Mouse (Mus musculus) 3T3-L1 (cell line): Measurements from ENCODE around the gene Pnck.

Experiments used
- DNase-seq: peaks from one replicate; pipeline ENCODE4 v3.0.0-alpha.2; 2015; ENCODE audit warnings: low read depth, low spot score

Pnck gene

GRCm38 (mm10) chrX:73639901-73640469, 19.9 kb downstream of the Pnck start:
- DNase-seq: no peak

DNA sequence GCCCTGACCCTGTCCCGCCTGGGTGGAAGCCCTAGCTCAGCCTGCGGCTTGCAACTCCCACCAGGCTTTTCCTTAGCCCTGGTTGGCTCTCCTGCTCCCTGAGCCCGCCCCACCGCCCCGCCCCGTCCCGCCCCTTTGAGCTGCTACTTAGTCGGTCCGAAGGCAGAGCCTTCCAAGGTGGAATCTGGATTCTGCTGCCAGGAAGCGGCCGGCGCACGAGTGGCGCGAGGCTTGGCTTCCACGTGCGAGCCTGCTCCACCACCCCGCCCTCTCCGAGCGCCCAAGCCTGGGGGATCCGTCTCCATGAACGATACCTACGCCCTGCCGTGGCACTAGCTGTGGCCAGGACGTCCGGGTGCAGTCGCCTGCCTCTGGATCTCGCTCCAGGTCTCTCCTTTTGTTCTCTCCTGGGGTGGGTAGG, 20.7 kb downstream of the Pnck start, which contains the start of gene Dusp9:
TSS of gene Dusp9 (plus strand) at position 165 of the 421 bp plus-strand sequence.
- DNase-seq: no peak

DNA sequence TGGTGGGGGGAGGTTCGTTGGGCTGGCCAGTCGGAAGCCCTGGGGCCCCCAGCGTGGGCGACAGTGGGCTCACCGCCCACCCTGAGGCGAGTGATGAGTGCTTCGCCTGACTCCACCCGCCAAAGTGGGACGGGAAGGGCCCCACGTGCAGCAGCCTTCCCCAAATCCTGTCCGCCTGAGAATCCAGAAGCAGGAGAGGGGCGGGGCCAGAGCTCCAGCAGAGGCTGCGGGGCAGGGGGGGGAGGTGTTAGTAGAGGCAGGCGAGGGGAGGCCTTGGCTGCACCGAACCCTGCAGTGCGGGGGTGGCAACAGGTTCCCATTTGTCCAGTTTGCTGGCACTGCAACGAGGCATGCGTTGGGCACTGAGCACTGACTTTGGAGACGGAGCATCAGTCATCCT, 22.5 kb downstream of the Pnck start:
- DNase-seq: no peak

GRCm38 (mm10) chrX:73635425-73635824, 24.5 kb downstream of the Pnck start:
- DNase-seq: no peak

DNA sequence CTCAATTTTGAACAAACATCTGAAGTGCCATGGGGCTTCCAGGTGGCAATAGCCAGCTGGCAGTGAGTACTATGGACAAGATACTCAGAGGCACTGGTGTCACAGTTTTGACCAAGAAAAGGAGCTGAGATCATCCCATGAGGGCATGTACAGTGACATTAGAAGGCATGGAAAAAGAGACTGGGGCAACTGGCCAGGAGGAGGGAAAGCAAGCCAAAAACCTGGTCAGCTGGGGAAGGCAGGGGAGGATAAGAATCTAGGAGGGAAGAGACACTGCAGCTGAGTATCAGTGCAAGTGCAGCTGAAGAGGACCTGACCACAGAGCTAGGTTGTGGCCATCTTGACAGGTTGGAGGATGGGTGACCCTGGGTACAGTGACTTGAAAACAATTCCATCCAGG, 32.9 kb downstream of the Pnck start:
- no peak for DNase-seq

- no peak for DNase-seq
These were observed 40.0 kb downstream of the Pnck start for GRCm38 (mm10) chrX:73619890-73620289.

DNA sequence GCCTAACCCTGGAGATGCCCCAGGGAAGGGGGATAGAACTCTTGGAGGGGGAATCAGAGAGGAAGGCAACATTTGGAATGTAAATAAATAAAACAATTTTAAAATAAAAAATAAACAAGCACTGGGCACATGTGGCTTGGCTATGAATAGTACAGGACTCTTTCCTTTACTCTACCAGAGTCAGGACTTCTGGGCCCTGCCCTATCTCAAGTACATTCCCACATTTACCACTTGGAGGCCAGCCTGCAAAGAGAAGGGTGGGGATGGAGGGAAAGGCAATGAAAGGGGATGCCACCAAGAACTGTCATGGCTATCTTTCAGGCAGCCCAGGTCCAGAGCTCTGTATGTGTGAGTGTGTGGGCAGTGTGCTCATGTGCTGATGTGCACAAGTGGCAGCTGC, 40.5 kb downstream of the Pnck start:
- DNase-seq: no peak

GRCm38 (mm10) chrX:73615876-73616275, 44.0 kb downstream of the Pnck start:
- DNase-seq: no peak

DNA sequence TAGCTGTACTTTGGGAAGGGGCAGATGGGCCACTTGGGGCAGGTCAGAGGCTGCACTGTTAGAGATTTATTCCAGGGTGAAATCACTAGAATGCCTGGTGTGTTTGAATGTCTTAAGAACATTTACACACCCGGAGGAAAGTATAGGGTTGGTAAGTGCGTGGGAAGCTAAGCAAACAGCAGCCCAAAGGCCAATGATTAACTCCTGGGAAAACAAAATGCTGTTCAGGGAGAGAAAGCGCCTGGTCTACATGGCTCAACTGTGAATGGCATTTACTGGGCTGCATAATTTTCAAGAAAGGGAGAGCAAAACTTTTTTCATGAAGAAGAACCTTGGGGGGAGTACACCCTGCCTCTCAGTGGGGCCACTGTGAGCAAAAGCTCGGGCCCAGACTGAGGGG, 46.3 kb downstream of the Pnck start:
- no peak for DNase-seq
